In genomic region chr6:48829651-48830050, GRCm38 (mm10) we compare ENCODE assay signal across 18 mouse cellular contexts. TPM values are rescaled to one million over a fixed set of nuclear protein-coding genes. Genes with fewer than 3 reads are reported as not detected.
DNase-seq lines count a peak whose midpoint lies in the region; ATAC-seq and TF ChIP-seq lines count a peak whose summit lies in the region.
"Had no signal": no experiment of that assay in that cellular context is flagged by ENCODE, and none has a peak within 500 bp of the region (broad histone marks: within the 10 kb centered on the region; RNA-seq: fewer than 3 reads in every experiment).

No protein-coding gene starts in this region.

- ATAC-seq in liver, postnatal 0 days = peak; percentile 42
- ATAC-seq: midbrain, embryonic 15.5 days had no signal

- no peaks in the 10 kb centered on the region for H3K79me3 ChIP-seq in C2C12 (ENCODE audit: low read depth)

- H3K4me1 ChIP-seq in liver, adult 2 months (ENCODE audit: control insufficient read depth, insufficient read depth, low read length) = peaks cover 19% of the 10 kb centered on the region
- H3K4me1 ChIP-seq in liver, postnatal 0 days (ENCODE audit: insufficient read depth) = peaks cover 25% of the 10 kb centered on the region
- H3K4me1 ChIP-seq: hindbrain, embryonic 13.5 days; midbrain, embryonic 15.5 days; neural tube, embryonic 12.5 days had no signal

- no peak overlapping the region for H3ac ChIP-seq in C2C12 (ENCODE audit: control insufficient read depth, insufficient read length, low read depth)

- H3K4me2 ChIP-seq in liver, postnatal 0 days (ENCODE audit: low read depth, low read length) = no peak overlapping the region
- H3K4me2 ChIP-seq: heart, embryonic 13.5 days; hindbrain, embryonic 13.5 days; kidney, embryonic 15.5 days; midbrain, embryonic 15.5 days; neural tube, embryonic 12.5 days had no signal

- no peaks in the 10 kb centered on the region for H3K79me2 ChIP-seq in liver, adult 2 months (ENCODE audit: control insufficient read depth, insufficient read depth, low read length)
- H3K79me2 ChIP-seq in C2C12 (ENCODE audit: control insufficient read depth, insufficient read depth) = no peaks in the 10 kb centered on the region

- H3K27me3 ChIP-seq in liver, adult 2 months (ENCODE audit: control insufficient read depth, insufficient read depth, low read length) = no peaks in the 10 kb centered on the region
- no peaks in the 10 kb centered on the region for H3K27me3 ChIP-seq in C2C12 (ENCODE audit: control insufficient read depth, insufficient read depth, insufficient read length)
- no peaks in the 10 kb centered on the region for H3K27me3 ChIP-seq in liver, postnatal 0 days (ENCODE audit: insufficient read depth, low read length)
- H3K27me3 ChIP-seq: heart, embryonic 13.5 days; midbrain, embryonic 15.5 days; neural tube, embryonic 12.5 days had no signal

- H3K9ac ChIP-seq in liver, adult 2 months (ENCODE audit: low read depth, low read length) = no peak overlapping the region
- H3K9ac ChIP-seq in liver, postnatal 0 days (replicated peaks) = no peak overlapping the region
- H3K9ac ChIP-seq: heart, embryonic 13.5 days; hindbrain, embryonic 13.5 days; kidney, embryonic 15.5 days; midbrain, embryonic 15.5 days; neural tube, embryonic 12.5 days had no signal

- TF ChIP-seq POLR2A in liver, adult 2 months (IDR thresholded peaks at IDR 0.05; ENCODE audit: extremely low read depth, insufficient read depth, low read length) = no peak

- TF ChIP-seq EP300 in liver, postnatal 0 days (IDR thresholded peaks at IDR 0.05; ENCODE audit: low read depth) = peak; percentile 33; the same call in 1 of the 2 replicates

- H3K27ac ChIP-seq in liver, adult 2 months (replicated peaks; ENCODE audit: insufficient read depth, low read depth, low read length) = peak overlapping the region; percentile 89
- H3K27ac ChIP-seq in liver, postnatal 0 days (ENCODE audit: low read depth) = peak overlapping the region; percentile 66
- H3K27ac ChIP-seq: heart, embryonic 13.5 days; hindbrain, embryonic 13.5 days; kidney, embryonic 15.5 days; midbrain, embryonic 15.5 days; neural tube, embryonic 12.5 days had no signal

- peak; percentile 89 for DNase-seq in liver, adult 2 months (ENCODE audit: extremely low read depth, low read depth, low spot score)
- DNase-seq in liver = no peak
- DNase-seq in adipocyte (ENCODE audit: low spot score) = peak; percentile 60
- DNase-seq in liver, postnatal 0 days = no peak
- DNase-seq in heart, adult 11 months = no peak
- DNase-seq in kidney, postnatal 14 days = no peak
- DNase-seq in thymus, postnatal 10 days (ENCODE audit: low spot score in 2 of 2) = no peak
- DNase-seq: cerebellum, adult 18-20 months; thymus, postnatal 36 days had no signal

- H3K36me3 ChIP-seq in liver, adult 2 months (ENCODE audit: control insufficient read depth, insufficient read depth, low read length) = peaks cover 9% of the 10 kb centered on the region
- H3K36me3 ChIP-seq in C2C12 (ENCODE audit: control insufficient read depth, insufficient read depth) = peaks cover 2% of the 10 kb centered on the region
- peaks cover 18% of the 10 kb centered on the region for H3K36me3 ChIP-seq in liver, postnatal 0 days (replicated peaks; ENCODE audit: insufficient read depth, low read length)

- no peak overlapping the region for H3K4me3 ChIP-seq in liver, adult 2 months (ENCODE audit: insufficient read depth, low read depth, low read length)
- no peak overlapping the region for H3K4me3 ChIP-seq in C2C12 (ENCODE audit: insufficient read depth, poor library complexity, severe bottlenecking)
- H3K4me3 ChIP-seq in liver, postnatal 0 days (ENCODE audit: low read depth, low read length) = no peak overlapping the region
- H3K4me3 ChIP-seq: heart, embryonic 13.5 days; hindbrain, embryonic 13.5 days; kidney, embryonic 15.5 days; midbrain, embryonic 15.5 days; neural tube, embryonic 12.5 days had no signal

- no peaks in the 10 kb centered on the region for H3K9me3 ChIP-seq in liver, postnatal 0 days (ENCODE audit: low read length)
- H3K9me3 ChIP-seq: hindbrain, embryonic 13.5 days; kidney, embryonic 15.5 days; midbrain, embryonic 15.5 days; neural tube, embryonic 12.5 days had no signal

- TF ChIP-seq CTCF in liver, adult 2 months (IDR thresholded peaks at IDR 0.05; ENCODE audit: low read depth, low read length) = no peak
- TF ChIP-seq CTCF in C2C12 (IDR thresholded peaks at IDR 0.05; ENCODE audit: control insufficient read depth, insufficient read depth, insufficient read length) = no peak
- TF ChIP-seq CTCF in liver, postnatal 0 days (IDR thresholded peaks at IDR 0.05; ENCODE audit: low read depth) = no peak

TF ChIP-seq in C2C12, 6 proteins besides CTCF, POLR2A, EP300 and RAD21:
- no peak for TF ChIP-seq MAX (IDR thresholded peaks at IDR 0.05)
- no peak for TF ChIP-seq FOSL1 (IDR thresholded peaks at IDR 0.05; ENCODE audit: insufficient read depth, low read length, poor library complexity, severe bottlenecking)
- peak; percentile 93 for TF ChIP-seq CEBPB (IDR thresholded peaks at IDR 0.05; ENCODE audit: low read depth)
- no peak for TF ChIP-seq USF1 (IDR thresholded peaks at IDR 0.05; ENCODE audit: low read depth)
- no peak for TF ChIP-seq MYOD1 (IDR thresholded peaks at IDR 0.05; ENCODE audit: control insufficient read depth, insufficient read length, low read depth)
- no peak for TF ChIP-seq MYOG (IDR thresholded peaks at IDR 0.05; ENCODE audit: control insufficient read depth, extremely low read depth, insufficient read length)

RNA-seq across cellular contexts. Expression of gene Tmem176a, which starts 11.1 kb away (rescaled TPM):
- total RNA-seq in liver, adult 2 months (2014; rRNA removed) = 71.4 and 98.0 TPM in 2 replicates
- 225 and 241 TPM in 2 replicates for polyA plus RNA-seq in liver, adult 2 months (2012; rRNA removed)
- polyA plus RNA-seq in C2C12 (2012; fragmentation: generic; extraction: Trizol) = 2.1 TPM
- polyA plus RNA-seq in liver, postnatal 0 days (2015; fragmentation: Nextera tagmentation; extraction: Ambion mirVana) = 174 and 198 TPM in 2 replicates

RNA-seq across cellular contexts. Expression of gene Tmem176b, which starts 11.6 kb away (rescaled TPM):
- 92.9 and 152 TPM in 2 replicates for total RNA-seq in liver, adult 2 months (2014; rRNA removed)
- polyA plus RNA-seq in liver, adult 2 months (2012; rRNA removed) = 392 and 394 TPM in 2 replicates
- 8.0 TPM for polyA plus RNA-seq in C2C12 (2012; fragmentation: generic; extraction: Trizol)
- 255 and 270 TPM in 2 replicates for polyA plus RNA-seq in liver, postnatal 0 days (2015; fragmentation: Nextera tagmentation; extraction: Ambion mirVana)

RNA-seq across cellular contexts. Expression of gene Aoc1, which starts 43.0 kb away (rescaled TPM):
- 0.09 and 0.20 TPM in 2 replicates for total RNA-seq in liver, adult 2 months (2014; rRNA removed)
- 0.14 and 0.17 TPM in 2 replicates for polyA plus RNA-seq in liver, adult 2 months (2012; rRNA removed)
- polyA plus RNA-seq in C2C12 (2012; fragmentation: generic; extraction: Trizol) = not detected
- 0.11 TPM in 2 replicates for polyA plus RNA-seq in liver, postnatal 0 days (2015; fragmentation: Nextera tagmentation; extraction: Ambion mirVana)
- total RNA-seq: gastrocnemius, adult 8-10 months; left cerebral cortex, postnatal 36 days had no signal
- polyA plus RNA-seq: forebrain, embryonic 11.5 days; heart, embryonic 13.5 days; hindbrain, embryonic 13.5 days; midbrain, embryonic 15.5 days had no signal

RNA-seq across cellular contexts. Expression of gene Gimap3, which starts 59.0 kb away (rescaled TPM):
- total RNA-seq in liver, adult 2 months (2014; rRNA removed) = 1.7 and 1.9 TPM in 2 replicates
- polyA plus RNA-seq in liver, adult 2 months (2012; rRNA removed) = 1.5 and 3.1 TPM in 2 replicates
- polyA plus RNA-seq in C2C12 (2012; fragmentation: generic; extraction: Trizol) = not detected
- polyA plus RNA-seq in liver, postnatal 0 days (2015; fragmentation: Nextera tagmentation; extraction: Ambion mirVana) = 0.75 and 0.82 TPM in 2 replicates
- total RNA-seq: gastrocnemius, adult 8-10 months; left cerebral cortex, postnatal 36 days had no signal
- polyA plus RNA-seq: forebrain, embryonic 11.5 days; heart, embryonic 13.5 days; hindbrain, embryonic 13.5 days; midbrain, embryonic 15.5 days; neural tube, embryonic 12.5 days had no signal

Comparison
In these comparisons a context has a peak if more than half of its experiments do, and no peak if none do; other contexts are left out.
1. DNase-seq: peak in liver, adult 2 months (single experiment) and adipocyte (single experiment); none in liver (single experiment), liver, postnatal 0 days (single experiment), heart, adult 11 months (single experiment), kidney, postnatal 14 days (single experiment) and thymus, postnatal 10 days (0 of 2).
2. RNA of gene Tmem176a, which starts 11.1 kb away (polyA plus RNA-seq): 225 to 241 TPM in liver, adult 2 months and 174 to 198 TPM in liver, postnatal 0 days; 2.1 TPM in C2C12 (single experiment); every median in the first group is over 10 times any median in the second.
3. RNA of gene Tmem176b, which starts 11.6 kb away (polyA plus RNA-seq): 392 to 394 TPM in liver, adult 2 months and 255 to 270 TPM in liver, postnatal 0 days; 8.0 TPM in C2C12 (single experiment); every median in the first group is over 10 times any median in the second.